Mouse (Mus musculus): ENCODE measurements around the gene Rnf212b. TPM values are rescaled to one million over a fixed set of nuclear protein-coding genes. Genes with fewer than 3 reads are reported as not detected.

Rnf212b gene
- polyA plus RNA-seq, 1 experiment from 2014 or later: not detected

DNA sequence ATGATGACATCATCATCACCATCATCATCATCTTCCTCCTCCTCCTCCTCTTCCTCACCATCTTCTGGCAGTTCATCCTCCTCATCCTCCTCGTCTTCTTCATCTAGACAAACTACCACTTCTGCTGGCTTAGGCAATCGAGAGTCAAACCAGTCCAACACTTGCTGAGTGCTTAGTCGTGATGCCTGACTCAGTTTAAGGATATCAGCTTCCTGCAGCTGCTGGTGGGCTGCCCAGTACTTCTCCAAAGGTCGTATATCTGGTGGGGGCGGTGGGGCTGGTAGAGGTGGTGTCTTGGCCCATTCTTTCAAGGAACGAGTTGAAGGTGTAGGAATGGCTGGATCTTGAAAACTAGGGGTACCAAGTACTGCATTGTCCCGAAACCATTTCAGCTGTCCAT is 42.8 kb downstream of the Rnf212b start:
- no peak overlapping the region for H3K9ac ChIP-seq
- no peak overlapping the region for H3K4me3 ChIP-seq (replicated peaks)
- ATAC-seq (ENCODE audit: insufficient read depth): no peak
- 40% methylated on average over 7 of the region's 7 CpGs for WGBS (ENCODE audit: insufficient replicate concordance)
- no peaks in the 10 kb centered on the region for H3K4me1 ChIP-seq (replicated peaks)
- no peak overlapping the region for H3K27ac ChIP-seq (replicated peaks)
- H3K9me3 ChIP-seq (replicated peaks): no peaks in the 10 kb centered on the region
- no peaks in the 10 kb centered on the region for H3K36me3 ChIP-seq (replicated peaks)
- no peaks in the 10 kb centered on the region for H3K27me3 ChIP-seq
- no peak overlapping the region for H3K4me2 ChIP-seq

DNA sequence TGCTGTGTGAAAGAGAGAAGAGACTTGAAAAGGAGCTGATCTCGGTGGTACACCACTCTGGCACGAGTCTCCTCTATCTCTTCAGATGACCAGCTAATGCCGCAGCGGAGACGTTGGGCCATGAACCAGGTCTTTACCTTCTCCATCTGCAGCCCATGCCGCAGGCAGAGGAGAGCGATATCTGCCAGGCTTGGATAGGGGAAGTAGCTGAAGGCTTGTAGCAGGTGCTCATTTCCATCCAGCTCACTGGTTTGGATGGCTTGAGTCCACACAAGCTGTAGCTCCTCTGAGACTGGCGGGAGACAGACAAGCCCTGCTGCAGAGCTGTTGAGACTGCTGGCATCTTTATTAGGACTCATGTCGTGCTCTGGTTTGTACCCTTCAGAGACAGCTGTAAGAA is 44.0 kb downstream of the Rnf212b start:
- H3K27me3 ChIP-seq: no peaks in the 10 kb centered on the region
- no peak overlapping the region for H3K9ac ChIP-seq
- H3K4me2 ChIP-seq: no peak overlapping the region
- ATAC-seq (ENCODE audit: insufficient read depth): no peak
- no peaks in the 10 kb centered on the region for H3K36me3 ChIP-seq (replicated peaks)
- H3K4me1 ChIP-seq (replicated peaks): no peaks in the 10 kb centered on the region
- no peak overlapping the region for H3K27ac ChIP-seq (replicated peaks)
- no peak overlapping the region for H3K4me3 ChIP-seq (replicated peaks)
- no peaks in the 10 kb centered on the region for H3K9me3 ChIP-seq (replicated peaks)
- 70% methylated on average over 9 of the region's 9 CpGs for WGBS (ENCODE audit: insufficient replicate concordance)

DNA sequence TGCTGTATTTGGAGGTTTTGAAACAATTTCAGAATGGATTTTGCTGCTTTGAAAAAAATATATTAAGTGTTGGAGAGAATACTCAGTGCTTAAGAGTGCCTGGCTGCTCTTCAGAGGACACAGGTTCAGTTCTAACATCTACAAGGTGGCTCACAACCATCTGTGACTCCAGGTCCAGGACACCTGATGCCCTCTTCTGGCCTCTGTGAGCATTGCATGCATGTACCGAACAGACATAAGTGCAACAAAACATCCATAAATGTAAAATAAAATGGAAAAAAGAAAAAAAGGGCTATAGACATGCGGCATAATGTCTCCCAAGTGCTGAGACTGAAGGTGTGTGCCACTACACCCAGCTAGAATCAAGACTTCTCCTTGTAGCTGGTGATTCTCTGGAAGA is 46.6 kb downstream of the Rnf212b start:
- no peaks in the 10 kb centered on the region for H3K27me3 ChIP-seq
- 20% methylated on average over 2 of the region's 2 CpGs for WGBS (ENCODE audit: insufficient replicate concordance)

DNA sequence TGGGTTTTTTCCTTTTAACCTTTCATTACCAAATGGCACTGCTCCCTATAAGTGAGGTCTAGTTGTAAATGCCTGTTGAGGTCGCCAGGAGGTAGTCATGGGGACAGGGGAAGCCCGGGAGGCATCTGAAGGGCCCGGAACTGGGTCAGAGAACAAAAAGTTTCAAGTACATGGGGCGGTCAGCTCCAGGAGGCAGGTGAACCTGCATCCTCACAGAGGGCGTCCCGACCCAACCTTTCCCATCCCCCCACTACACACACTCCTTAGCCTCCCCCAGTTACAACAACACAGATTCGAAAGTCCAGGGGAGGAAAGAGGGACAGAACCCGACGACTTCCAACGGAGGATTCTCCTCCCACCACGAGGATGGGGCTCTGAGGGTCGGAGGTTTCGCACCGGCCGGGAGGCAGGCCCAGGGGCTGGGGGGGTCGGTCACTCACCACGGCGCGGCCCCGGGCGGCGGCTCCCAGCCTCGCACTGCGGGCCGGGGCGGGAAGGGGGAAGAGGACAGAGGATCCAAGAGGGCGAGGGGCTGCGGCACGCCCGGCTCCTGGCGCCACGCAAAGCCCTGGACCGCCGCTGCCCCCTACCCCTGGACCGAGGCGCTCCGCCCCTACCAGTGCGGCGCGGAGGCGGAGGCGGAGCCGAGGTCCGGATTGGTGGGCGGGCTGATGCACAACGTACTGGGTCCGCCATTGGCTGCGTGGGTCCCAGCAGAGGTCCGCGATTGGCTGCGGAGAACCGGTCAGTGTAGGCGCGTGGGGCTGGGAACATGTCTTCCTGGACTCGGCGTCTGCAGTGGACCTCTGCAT is 49.8 kb downstream of the Rnf212b start:
- Histone ChIP-seq H3K9ac (peak overlapping the region; percentile 74), H3K36me3 (replicated peaks) (no peaks in the 10 kb centered on the region), H3K9me3 (replicated peaks) (no peaks in the 10 kb centered on the region), H3K4me1 (replicated peaks) (peaks cover 15% of the 10 kb centered on the region), H3K27ac (replicated peaks) (peak overlapping the region; percentile 49), H3K27me3 (no peaks in the 10 kb centered on the region), H3K4me2 (peak overlapping the region; percentile 97), H3K4me3 (replicated peaks) (peak overlapping the region; percentile 80)
- under 1% methylated on average over 56 of the region's 56 CpGs for WGBS (ENCODE audit: insufficient replicate concordance)
- ATAC-seq (ENCODE audit: insufficient read depth): peak; percentile 100

More for the DNA sequence above, 46.6 kb downstream of the Rnf212b start:
- no peak for ATAC-seq (ENCODE audit: insufficient read depth)
- Histone ChIP-seq H3K4me2 (no peak overlapping the region), H3K4me3 (replicated peaks) (no peak overlapping the region), H3K4me1 (replicated peaks) (peaks cover 15% of the 10 kb centered on the region), H3K27ac (replicated peaks) (no peak overlapping the region), H3K36me3 (replicated peaks) (no peaks in the 10 kb centered on the region), H3K9ac (no peak overlapping the region), H3K9me3 (replicated peaks) (no peaks in the 10 kb centered on the region)

GRCm38 (mm10) chr14:54864313-54865036 is 50.5 kb downstream of the Rnf212b start:
- Histone ChIP-seq H3K4me3 (replicated peaks) (peak overlapping the region; percentile 80), H3K27ac (replicated peaks) (0 out of 2 replicates have a peak overlapping the region, but pooled peaks have one; percentile 29), H3K36me3 (replicated peaks) (no peaks in the 10 kb centered on the region), H3K9me3 (replicated peaks) (no peaks in the 10 kb centered on the region), H3K4me1 (replicated peaks) (peaks cover 15% of the 10 kb centered on the region), H3K9ac (peak overlapping the region; percentile 74), H3K4me2 (peak overlapping the region; percentile 97), H3K27me3 (no peaks in the 10 kb centered on the region)
- ATAC-seq (ENCODE audit: insufficient read depth): no peak
- WGBS (ENCODE audit: insufficient replicate concordance): 10% methylated on average over 21 of the region's 21 CpGs

DNA sequence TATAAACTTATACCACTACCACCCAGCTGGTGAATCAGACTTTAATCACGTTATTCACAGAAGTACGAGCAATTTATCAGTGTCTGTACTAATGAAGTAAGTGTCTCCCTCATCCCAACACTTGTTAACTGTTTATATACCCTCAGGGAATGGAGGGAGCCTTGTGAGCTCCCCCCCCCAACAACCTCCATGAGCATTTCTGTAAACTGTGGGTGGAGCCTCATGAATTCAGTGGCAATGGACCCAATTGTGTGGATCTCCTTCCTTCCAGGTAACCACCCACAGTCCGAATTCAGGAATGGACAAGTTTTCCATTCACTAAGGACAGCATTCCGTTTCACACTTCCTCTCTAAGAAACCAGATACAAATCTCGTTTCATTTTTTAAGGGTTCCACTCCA is 51.7 kb downstream of the Rnf212b start:
- Histone ChIP-seq H3K4me3 (replicated peaks) (no peak overlapping the region), H3K27me3 (no peaks in the 10 kb centered on the region), H3K27ac (replicated peaks) (no peak overlapping the region), H3K9ac (no peak overlapping the region), H3K36me3 (replicated peaks) (no peaks in the 10 kb centered on the region), H3K4me2 (no peak overlapping the region), H3K9me3 (replicated peaks) (no peaks in the 10 kb centered on the region), H3K4me1 (replicated peaks) (peaks cover 15% of the 10 kb centered on the region)
- WGBS (ENCODE audit: insufficient replicate concordance): 52% methylated on average over 5 of the region's 5 CpGs
- ATAC-seq (ENCODE audit: insufficient read depth): no peak

- no peak overlapping the region for H3K27ac ChIP-seq (replicated peaks)
- H3K9me3 ChIP-seq (replicated peaks): no peaks in the 10 kb centered on the region
- H3K36me3 ChIP-seq (replicated peaks): no peaks in the 10 kb centered on the region
- no peak overlapping the region for H3K4me2 ChIP-seq
- no peak overlapping the region for H3K9ac ChIP-seq
- H3K4me3 ChIP-seq (replicated peaks): no peak overlapping the region
- peaks cover 15% of the 10 kb centered on the region for H3K4me1 ChIP-seq (replicated peaks)
- ATAC-seq (ENCODE audit: insufficient read depth): no peak
- 29% methylated on average over 3 of the region's 3 CpGs for WGBS (ENCODE audit: insufficient replicate concordance)
- no peaks in the 10 kb centered on the region for H3K27me3 ChIP-seq
Measured at GRCm38 (mm10) chr14:54866268-54866667, 52.3 kb downstream of the Rnf212b start.

DNA sequence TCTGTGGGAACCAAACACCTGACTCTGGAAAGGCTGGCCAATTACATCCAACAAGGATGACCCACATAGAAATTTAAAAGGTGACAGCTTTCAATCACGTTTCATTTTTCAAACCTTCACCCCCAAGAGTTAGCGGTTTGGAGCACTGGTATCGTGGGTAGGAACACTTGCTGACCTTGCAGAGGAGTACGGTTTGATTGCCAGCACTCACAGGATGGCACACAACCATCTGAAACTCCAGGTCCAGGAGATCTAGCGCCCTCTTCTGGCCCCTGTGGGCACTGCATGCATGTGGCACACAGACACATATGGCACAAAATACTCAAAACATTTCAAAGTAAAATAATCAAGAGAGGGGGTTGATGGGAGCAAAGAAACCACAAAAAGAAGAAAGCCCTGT is 53.0 kb downstream of the Rnf212b start:
- no peak overlapping the region for H3K9ac ChIP-seq
- H3K27ac ChIP-seq (replicated peaks): no peak overlapping the region
- 49% methylated on average over 5 of the region's 5 CpGs for WGBS (ENCODE audit: insufficient replicate concordance)
- H3K4me3 ChIP-seq (replicated peaks): no peak overlapping the region
- no peaks in the 10 kb centered on the region for H3K9me3 ChIP-seq (replicated peaks)
- H3K36me3 ChIP-seq (replicated peaks): no peaks in the 10 kb centered on the region
- H3K27me3 ChIP-seq: no peaks in the 10 kb centered on the region
- H3K4me1 ChIP-seq (replicated peaks): peaks cover 15% of the 10 kb centered on the region
- no peak for ATAC-seq (ENCODE audit: insufficient read depth)
- no peak overlapping the region for H3K4me2 ChIP-seq

DNA sequence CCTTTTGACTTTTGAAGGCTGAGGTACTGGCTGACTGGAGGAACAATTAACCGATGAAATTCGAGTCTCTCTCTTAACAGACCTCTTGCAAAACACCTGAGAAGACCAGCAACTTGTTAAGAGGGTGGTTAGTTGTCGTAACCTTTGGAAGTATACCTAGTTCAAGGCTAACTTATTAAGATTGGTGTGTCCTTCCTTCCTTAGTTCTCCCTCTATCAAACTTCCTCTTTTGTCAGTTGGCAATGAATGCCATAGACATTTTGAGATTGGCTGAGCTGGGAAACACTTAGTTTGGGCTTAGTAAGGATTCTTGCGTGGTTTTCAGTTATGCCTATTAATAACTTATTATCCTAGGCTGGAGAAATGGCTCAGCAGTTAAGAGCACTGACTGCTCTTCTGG is 54.1 kb downstream of the Rnf212b start:
- Histone ChIP-seq H3K27me3 (no peaks in the 10 kb centered on the region), H3K36me3 (replicated peaks) (no peaks in the 10 kb centered on the region), H3K4me3 (replicated peaks) (no peak overlapping the region), H3K9me3 (replicated peaks) (no peaks in the 10 kb centered on the region), H3K27ac (replicated peaks) (no peak overlapping the region), H3K4me2 (no peak overlapping the region), H3K4me1 (replicated peaks) (peaks cover 15% of the 10 kb centered on the region), H3K9ac (no peak overlapping the region)
- WGBS (ENCODE audit: insufficient replicate concordance): 43% methylated on average over 4 of the region's 4 CpGs
- no peak for ATAC-seq (ENCODE audit: insufficient read depth)

DNA sequence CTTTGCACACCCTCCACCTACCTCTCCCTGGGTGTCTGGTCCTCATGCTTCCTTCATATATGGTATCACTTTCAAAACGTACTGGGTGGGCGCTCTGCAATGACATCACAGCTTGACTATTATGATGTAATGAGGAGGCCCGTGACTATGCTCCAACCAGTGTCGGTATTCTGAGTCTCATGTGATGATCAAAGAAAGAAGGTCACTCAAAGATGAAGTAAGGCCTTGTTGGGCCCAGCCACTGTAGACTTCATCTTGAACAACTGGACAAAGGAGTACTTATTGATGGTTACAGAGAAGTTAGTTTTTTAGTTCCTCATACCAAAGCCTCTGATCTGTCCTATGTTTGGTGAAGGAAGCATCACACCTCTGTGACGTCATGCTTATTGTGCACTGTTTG is 56.9 kb downstream of the Rnf212b start, which contains the start of gene Homez:
Homez (minus strand) TSS at position 101 of the 400 bp plus-strand sequence.
- Histone ChIP-seq H3K4me2 (no peak within 1 kb of the TSS), H3K9me3 (replicated peaks) (no peaks in the 10 kb centered on the region), H3K9ac (no peak within 1 kb of the TSS), H3K4me3 (replicated peaks) (no peak within 1 kb of the TSS), H3K27ac (replicated peaks) (no peak within 1 kb of the TSS), H3K27me3 (peaks cover 6% of the 10 kb centered on the region), H3K36me3 (replicated peaks) (no peaks in the 10 kb centered on the region), H3K4me1 (replicated peaks) (peaks cover 8% of the 10 kb centered on the region)
- ATAC-seq (ENCODE audit: insufficient read depth): no peak
- 76% methylated on average over 5 of the region's 5 CpGs for WGBS (ENCODE audit: insufficient replicate concordance)

DNA sequence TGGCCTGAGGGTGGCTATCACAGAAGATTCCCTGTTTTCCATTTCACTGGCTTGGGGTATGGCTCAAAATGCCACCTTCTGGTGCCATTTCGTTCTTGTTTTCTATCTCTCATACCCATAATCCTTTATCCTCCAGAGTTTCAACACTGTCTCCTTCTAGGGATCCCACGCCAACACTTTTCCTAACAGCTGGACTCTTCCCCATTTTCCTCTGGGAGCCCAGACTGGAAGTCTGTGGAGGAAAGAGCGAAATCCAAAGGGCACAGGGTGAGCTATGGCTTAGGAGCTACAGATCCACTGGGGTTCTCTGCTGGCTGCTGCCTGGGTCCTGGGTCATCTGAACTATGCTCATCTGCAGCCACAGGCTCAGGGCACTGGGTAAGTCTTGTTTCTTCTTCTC is 60.2 kb downstream of the Rnf212b start:
- Histone ChIP-seq H3K27me3 (peaks cover 22% of the 10 kb centered on the region), H3K9ac (no peak overlapping the region), H3K9me3 (replicated peaks) (no peaks in the 10 kb centered on the region), H3K4me3 (replicated peaks) (no peak overlapping the region), H3K4me1 (replicated peaks) (peaks cover 29% of the 10 kb centered on the region), H3K27ac (replicated peaks) (no peak overlapping the region), H3K36me3 (replicated peaks) (no peaks in the 10 kb centered on the region), H3K4me2 (no peak overlapping the region)
- ATAC-seq (ENCODE audit: insufficient read depth): no peak
- 72% methylated on average over 3 of the region's 3 CpGs for WGBS (ENCODE audit: insufficient replicate concordance)
